Mouse (Mus musculus) liver, adult (tissue): ENCODE data around the gene Gm3194.
"Not testable (repeated sequence)": the region's sequence is repeated elsewhere in the genome, so short reads cannot be mapped to it uniquely, and the experiment has no call there.

ENCODE experiments used
- GATA4 ChIP-seq: IDR thresholded peaks from 2 replicates; pipeline ENCODE4 v1.6.1; 2014; ENCODE audit warnings: mild to moderate bottlenecking, low read length; ENCODE audit not compliant: insufficient replicate concordance

Gm3194 gene

GRCm38 (mm10) chr14:5455367-5455766, at the start of gene Gm3194:
Gene Gm3194, minus strand, starts transcription at chr14:5455467.
- TF ChIP-seq GATA4, result not testable (repeated sequence)

GRCm38 (mm10) chr14:5501374-5501773, 46.1 kb upstream of the Gm3194 start, which contains the start of gene Gm3488:
Gene Gm3488, plus strand, starts transcription at chr14:5501674.
- TF ChIP-seq GATA4, result not testable (repeated sequence)

GRCm38 (mm10) chr14:5483907-5484306, 28.6 kb upstream of the Gm3194 start, which contains the start of gene Gm3187:
Gene Gm3187, plus strand, starts transcription at chr14:5484207.
- TF ChIP-seq GATA4, result not testable (repeated sequence)

GRCm38 (mm10) chr14:5477730-5478129, 22.5 kb upstream of the Gm3194 start, which contains the start of gene Gm8246:
Gene Gm8246, minus strand, starts transcription at chr14:5477830.
- TF ChIP-seq GATA4, result not testable (repeated sequence)

- not testable (repeated sequence) for TF ChIP-seq GATA4
Observed at GRCm38 (mm10) chr14:5388949-5389348, 66.3 kb downstream of the Gm3194 start, which contains the start of gene Gm3500. Gene Gm3500, minus strand, starts transcription at chr14:5389049.
